Mouse (Mus musculus): ENCODE results near the gene Asic2.

GRCm38 (mm10) chr11:81164890-81165289 is 803.4 kb downstream of the Asic2 start:
- TF ChIP-seq CTCF (IDR thresholded peaks at IDR 0.05; ENCODE audit: low read depth, low read length), result no peak
- TF ChIP-seq POLR2A (IDR thresholded peaks at IDR 0.05; ENCODE audit: extremely low read depth, insufficient read depth, low read length), result no peak

Data from liver, adult 2 months (tissue).